Mouse (Mus musculus) testis, adult 10 weeks (tissue): ENCODE data around the gene Rnf41. TPM values are rescaled to one million over a fixed set of nuclear protein-coding genes. Genes with fewer than 3 reads are reported as not detected.

Experiments used
- polyA plus RNA-seq: library from polyadenylated mRNA; stranded (reverse); fragments of 350-450 nt; fragmentation: Illumina TruSeq; extraction: RNeasy Lipid Tissue Mini Kit (QIAGEN cat#74804); gene quantifications from one replicate; pipeline ENCODE4 v1.2.3, GENCODE M21; 2014; ENCODE audit warnings: low read depth, low replicate concordance

Rnf41 gene
- 9.4 TPM for polyA plus RNA-seq

GRCm38 (mm10) chr10:128411211-128412054 is at the start of gene Rnf41, which contains the start of gene Nabp2:
TSS of gene Rnf41 (plus strand) at chr10:128411657.
TSS of gene Nabp2 (minus strand) at chr10:128411492.

GRCm38 (mm10) chr10:128368402-128369217 is 42.8 kb upstream of the Rnf41 start, which contains the start of gene Coq10a:
TSS of gene Coq10a (minus strand) at chr10:128368997.

GRCm38 (mm10) chr10:128376455-128377211 is 34.8 kb upstream of the Rnf41 start, which contains the start of gene Ankrd52:
TSS of gene Ankrd52 (plus strand) at chr10:128377115.

GRCm38 (mm10) chr10:128401056-128401455 is 10.4 kb upstream of the Rnf41 start, which contains the start of gene Slc39a5:
TSS of gene Slc39a5 (minus strand) at chr10:128401229.

GRCm38 (mm10) chr10:128458719-128459408 is 47.4 kb downstream of the Rnf41 start, which contains the start of gene Smarcc2:
TSS of gene Smarcc2 (plus strand) at chr10:128459248.

Other genes starting within 250 kb of the Rnf41 start
- gene Rbms2, start 231.4 kb upstream of the Rnf41 start, polyA plus RNA-seq, result 5.9 TPM
- gene Gls2, start 217.2 kb upstream of the Rnf41 start, polyA plus RNA-seq, result 0.53 TPM
- 3.3 TPM for gene Spryd4, start 199.8 kb upstream of the Rnf41 start, polyA plus RNA-seq
- not detected for gene Mip, start 185.8 kb upstream of the Rnf41 start, polyA plus RNA-seq
- 2.2 TPM for gene Timeless, start 179.6 kb upstream of the Rnf41 start, polyA plus RNA-seq
- gene Apon, start 157.6 kb upstream of the Rnf41 start, polyA plus RNA-seq, result not detected
- 0.34 TPM for gene Apof, start 143.0 kb upstream of the Rnf41 start, polyA plus RNA-seq
- 1.8 TPM for gene Stat2, start 141.1 kb upstream of the Rnf41 start, polyA plus RNA-seq
- 0.36 TPM for gene Il23a, start 112.9 kb upstream of the Rnf41 start, polyA plus RNA-seq
- 10.8 TPM for gene Pan2, start 108.3 kb upstream of the Rnf41 start, polyA plus RNA-seq
- 7.6 TPM for gene Cnpy2, start 89.2 kb upstream of the Rnf41 start, polyA plus RNA-seq
- gene Cs, start 73.9 kb upstream of the Rnf41 start, polyA plus RNA-seq, result 25.2 TPM
- gene Coq10a, start 42.7 kb upstream of the Rnf41 start, polyA plus RNA-seq, result 4.6 TPM
- 2.2 TPM for gene Ankrd52, start 34.5 kb upstream of the Rnf41 start, polyA plus RNA-seq
- gene Slc39a5, start 10.4 kb upstream of the Rnf41 start, polyA plus RNA-seq, result not detected
- 9.7 TPM for gene Nabp2, start 165 bp upstream of the Rnf41 start, polyA plus RNA-seq
- 96.4 TPM for gene Smarcc2, start 47.6 kb downstream of the Rnf41 start, polyA plus RNA-seq
- 20.5 TPM for gene Myl6, start 82.5 kb downstream of the Rnf41 start, polyA plus RNA-seq
- 0.71 TPM for gene Myl6b, start 87.0 kb downstream of the Rnf41 start, polyA plus RNA-seq
- 0.36 TPM for gene Esyt1, start 114.2 kb downstream of the Rnf41 start, polyA plus RNA-seq
- 3.2 TPM for gene Zc3h10, start 136.1 kb downstream of the Rnf41 start, polyA plus RNA-seq
- 21.9 TPM for gene Rpl41, start 137.6 kb downstream of the Rnf41 start, polyA plus RNA-seq
- 83.5 TPM for gene Pa2g4, start 154.3 kb downstream of the Rnf41 start, polyA plus RNA-seq
- gene Erbb3, start 178.0 kb downstream of the Rnf41 start, polyA plus RNA-seq, result 0.55 TPM
- gene Rps26, start 215.1 kb downstream of the Rnf41 start, polyA plus RNA-seq, result 5.4 TPM
- 0.34 TPM for gene Ikzf4, start 234.3 kb downstream of the Rnf41 start, polyA plus RNA-seq